Mouse (Mus musculus) natural killer cell, adult 2 months (primary cell): ENCODE data around the gene Tmem161a.

Experiments
- DNase-seq, 2 experiments: peaks; one replicate each; pipeline ENCODE4 v3.0.0; 2022; ENCODE audit warnings: low spot score in 2 of 2

The Tmem161a gene

GRCm38 (mm10) chr8:70172043-70172681, at the start of gene Tmem161a:
Tmem161a (plus strand) TSS chr8:70172356.
- peak; percentile 68 to 77 for DNase-seq

DNA sequence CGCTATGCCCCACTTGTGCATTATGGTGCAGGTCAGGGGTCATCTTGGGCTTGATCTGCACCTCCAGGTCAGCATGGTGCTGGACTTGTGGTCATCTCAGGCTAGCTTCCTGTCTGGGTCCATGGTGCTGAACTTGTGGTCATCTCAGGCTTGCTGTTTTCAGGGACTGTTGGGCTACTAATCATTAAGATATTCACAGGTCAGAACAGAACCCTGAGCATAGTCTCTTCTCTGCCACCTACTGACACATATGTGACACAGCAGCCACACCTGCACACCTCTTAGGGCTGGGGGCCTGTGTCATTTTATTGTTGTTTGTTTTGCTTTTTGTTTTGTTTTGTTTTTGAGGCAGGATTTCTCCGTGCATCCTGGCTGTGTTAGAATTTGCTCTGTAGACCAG, 49.3 kb upstream of the Tmem161a start:
- DNase-seq, result no peak

DNA sequence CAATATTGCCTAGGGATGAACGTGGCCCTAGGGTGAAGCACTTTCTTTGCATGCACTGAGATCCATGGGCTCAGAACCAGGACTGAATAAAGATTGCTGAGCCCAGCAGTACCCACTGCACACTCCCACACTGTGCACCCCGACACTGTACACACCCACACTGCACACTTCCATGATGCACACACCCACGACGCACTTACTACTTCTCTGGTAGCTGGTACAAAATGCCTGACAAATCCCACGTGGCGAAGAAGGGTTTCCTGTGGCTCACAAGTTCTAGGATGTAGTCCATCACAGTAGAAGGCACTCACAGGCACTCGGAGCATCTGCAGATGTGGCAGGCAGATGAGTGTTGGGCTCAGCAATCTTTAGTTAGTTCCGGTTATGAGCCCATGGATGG, 47.2 kb upstream of the Tmem161a start:
- DNase-seq, result no peak

GRCm38 (mm10) chr8:70128435-70128834, 43.7 kb upstream of the Tmem161a start:
- DNase-seq, result no peak

DNA sequence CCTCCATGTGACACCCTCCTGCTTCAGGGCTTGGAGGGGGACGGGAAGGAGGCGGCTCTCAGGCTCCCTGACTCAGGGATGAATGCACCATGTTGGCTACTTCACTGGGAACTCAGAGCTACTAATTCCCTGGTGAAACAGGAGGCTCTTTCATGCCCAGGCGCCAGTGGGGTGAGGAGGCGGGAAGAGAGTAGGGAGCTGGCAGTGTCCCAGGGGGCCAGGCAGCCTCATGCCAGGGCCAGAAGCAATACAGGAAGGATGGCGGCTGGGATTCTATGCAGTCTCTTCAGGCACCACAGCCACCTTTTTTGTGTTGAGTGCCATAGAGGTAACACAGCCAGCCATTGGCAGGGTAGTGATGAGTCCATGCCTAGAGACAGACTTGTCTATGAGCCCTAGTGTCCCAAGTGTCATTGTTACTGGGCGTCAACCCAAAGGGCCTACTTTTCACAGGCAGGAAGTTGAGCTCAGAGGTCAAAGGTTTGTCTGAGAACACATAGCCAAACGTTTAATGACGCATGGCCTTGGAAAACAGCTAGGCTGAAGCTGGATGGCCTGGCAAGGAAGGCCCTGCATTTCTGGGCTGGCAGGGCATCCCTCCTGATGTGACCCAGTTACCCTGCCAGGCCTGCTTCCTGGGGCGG, 42.7 kb upstream of the Tmem161a start:
- no peak for DNase-seq

GRCm38 (mm10) chr8:70130066-70130465, 42.1 kb upstream of the Tmem161a start:
- no peak for DNase-seq

- peak; percentile 71 to 84 for DNase-seq
Measured at GRCm38 (mm10) chr8:70131166-70131883, 40.8 kb upstream of the Tmem161a start, which contains the start of gene Nr2c2ap. Nr2c2ap (plus strand) TSS chr8:70131333.

GRCm38 (mm10) chr8:70134086-70134485, 38.1 kb upstream of the Tmem161a start:
- no peak for DNase-seq

DNA sequence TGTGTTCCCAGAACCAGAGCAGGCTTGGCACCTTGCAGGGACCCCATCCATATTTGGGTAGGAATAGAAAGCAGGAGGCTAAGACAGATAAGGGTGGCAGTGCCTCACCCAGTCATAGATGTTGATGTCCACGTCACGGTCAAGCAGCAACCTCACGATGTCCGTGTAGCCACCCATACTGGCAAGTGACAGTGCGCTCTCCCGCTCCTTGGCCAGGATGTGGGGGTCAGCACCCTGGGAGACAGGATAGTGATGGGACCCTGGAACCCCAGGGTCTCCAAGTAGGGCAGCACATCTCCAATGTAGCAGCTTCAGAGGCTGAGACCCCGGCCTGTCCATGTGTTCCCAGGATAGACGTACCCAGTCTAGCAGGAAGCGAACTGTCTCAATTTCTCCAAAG, 37.2 kb upstream of the Tmem161a start:
- DNase-seq, result no peak

- no peak for DNase-seq
Measured at GRCm38 (mm10) chr8:70136591-70136990, 35.6 kb upstream of the Tmem161a start.

DNA sequence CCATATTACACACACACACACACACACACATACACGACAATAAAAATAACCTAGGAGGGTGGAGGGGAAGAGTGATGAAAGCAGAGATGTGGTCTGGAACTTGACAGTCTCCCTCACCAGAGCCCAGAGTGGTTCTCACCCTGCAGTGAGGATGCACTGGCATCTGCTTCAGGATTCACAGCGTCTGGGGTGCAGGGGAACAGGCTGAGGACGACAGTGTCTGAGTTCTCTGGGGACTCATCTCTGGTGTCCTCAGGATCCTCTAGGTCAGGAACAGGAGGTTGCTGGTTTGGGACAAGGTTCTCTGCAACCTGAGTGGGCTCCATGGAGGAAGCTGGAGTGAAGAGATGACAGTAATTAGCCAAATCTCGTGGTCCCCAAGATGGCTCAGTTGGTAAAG, 34.3 kb upstream of the Tmem161a start:
- DNase-seq, result no peak

GRCm38 (mm10) chr8:70139026-70139857, 32.9 kb upstream of the Tmem161a start, which contains the start of the genes Rfxank, Borcs8 and Mef2b:
Rfxank (minus strand) TSS chr8:70139154.
Borcs8 (plus strand) TSS chr8:70139499.
Mef2b (plus strand) TSS chr8:70139711.
- DNase-seq, result peak; percentile 99

DNA sequence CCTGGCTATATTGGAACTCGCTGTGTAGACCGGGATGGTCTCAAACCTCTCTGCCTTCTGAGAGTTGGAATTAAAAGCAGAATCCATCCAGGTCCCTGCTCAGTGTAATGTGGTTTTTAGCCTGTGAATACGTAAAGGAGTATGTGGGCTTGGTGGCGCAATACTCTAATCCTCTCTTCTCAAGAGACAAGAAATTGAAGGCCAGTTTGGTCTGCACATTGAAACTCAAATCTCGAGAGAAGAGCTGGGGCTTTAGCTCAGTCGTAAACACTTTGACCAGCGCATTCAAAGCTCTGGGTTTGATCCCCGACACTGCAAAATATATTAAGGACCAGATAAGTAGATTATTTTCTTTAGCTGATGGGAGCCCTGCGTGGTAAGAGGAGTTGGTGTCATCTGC, 32.2 kb upstream of the Tmem161a start:
- no peak for DNase-seq

DNA sequence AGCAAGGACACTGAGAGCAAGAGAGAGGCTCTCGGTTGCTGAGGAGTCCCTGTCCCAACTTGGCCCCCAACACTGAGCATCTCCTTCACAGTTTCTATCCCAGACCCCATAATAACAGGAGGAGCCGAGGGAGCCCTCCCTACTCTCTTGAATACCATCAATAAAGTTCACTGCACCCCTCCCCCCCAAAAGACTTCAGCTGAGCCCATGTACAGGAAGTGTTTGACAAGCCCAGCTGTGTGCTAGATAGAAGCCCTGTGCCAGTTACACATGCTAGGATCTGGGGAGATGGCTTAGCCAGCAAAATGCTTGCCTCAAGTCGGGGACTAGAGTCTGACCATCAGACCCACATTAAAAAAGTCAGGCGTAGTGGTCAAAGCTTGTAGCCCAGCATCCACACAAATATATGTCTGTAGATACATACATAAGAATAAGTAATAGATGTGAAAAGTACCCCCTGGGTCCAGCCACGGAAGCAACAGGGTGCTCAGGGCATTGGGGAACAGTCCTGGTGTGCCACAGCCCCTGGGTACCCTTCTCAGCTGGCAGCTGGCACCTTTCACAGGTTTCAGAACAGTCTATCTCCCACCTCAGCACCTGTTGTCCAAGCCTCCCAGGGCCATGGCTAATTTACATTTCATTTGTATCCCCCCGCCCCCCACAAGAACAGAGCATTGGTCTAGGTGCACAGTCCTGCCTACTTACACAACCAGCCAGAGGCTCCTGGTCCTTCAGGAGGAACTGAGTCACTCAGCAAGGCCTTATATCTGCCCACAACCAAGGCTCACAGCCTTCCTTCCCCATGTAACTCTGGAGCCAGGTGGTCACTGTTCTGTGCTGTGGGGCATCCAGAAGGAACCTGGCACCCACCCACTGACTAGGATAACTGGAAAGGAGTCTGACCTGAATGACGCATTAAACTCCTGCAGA, 24.2 kb upstream of the Tmem161a start:
- no peak for DNase-seq

- no peak for DNase-seq
Measured at GRCm38 (mm10) chr8:70150158-70150557, 22.0 kb upstream of the Tmem161a start.

GRCm38 (mm10) chr8:70152537-70153257, 19.5 kb upstream of the Tmem161a start:
- peak in 1 of 2 experiments; percentile 64 for DNase-seq

GRCm38 (mm10) chr8:70157240-70157800, 14.8 kb upstream of the Tmem161a start:
- no peak for DNase-seq

- peak; percentile 63 to 81 for DNase-seq
Measured at GRCm38 (mm10) chr8:70158069-70158853, 13.9 kb upstream of the Tmem161a start.

DNA sequence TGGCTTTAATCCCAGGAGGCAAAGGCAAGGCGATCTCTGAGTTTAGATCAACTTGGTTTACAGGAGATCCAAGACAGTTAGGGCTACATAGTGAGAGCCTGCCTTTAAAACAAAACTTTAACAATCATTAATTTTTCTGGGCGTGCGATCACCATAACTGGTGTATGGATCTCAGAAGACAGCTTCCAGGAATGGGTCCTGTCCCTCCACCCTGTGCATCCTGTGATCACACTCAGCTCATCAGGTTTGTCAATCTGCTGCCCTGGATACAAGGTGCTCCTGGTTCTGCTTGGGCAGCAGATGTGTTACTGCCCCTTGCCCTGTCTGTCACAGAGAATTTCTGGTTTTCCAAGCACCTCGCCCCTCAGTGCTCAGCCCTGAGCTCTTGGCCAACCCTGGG, 12.9 kb upstream of the Tmem161a start:
- DNase-seq, result no peak
